ENCODE assay signal across 12 mouse cellular contexts in the genomic region with DNA sequence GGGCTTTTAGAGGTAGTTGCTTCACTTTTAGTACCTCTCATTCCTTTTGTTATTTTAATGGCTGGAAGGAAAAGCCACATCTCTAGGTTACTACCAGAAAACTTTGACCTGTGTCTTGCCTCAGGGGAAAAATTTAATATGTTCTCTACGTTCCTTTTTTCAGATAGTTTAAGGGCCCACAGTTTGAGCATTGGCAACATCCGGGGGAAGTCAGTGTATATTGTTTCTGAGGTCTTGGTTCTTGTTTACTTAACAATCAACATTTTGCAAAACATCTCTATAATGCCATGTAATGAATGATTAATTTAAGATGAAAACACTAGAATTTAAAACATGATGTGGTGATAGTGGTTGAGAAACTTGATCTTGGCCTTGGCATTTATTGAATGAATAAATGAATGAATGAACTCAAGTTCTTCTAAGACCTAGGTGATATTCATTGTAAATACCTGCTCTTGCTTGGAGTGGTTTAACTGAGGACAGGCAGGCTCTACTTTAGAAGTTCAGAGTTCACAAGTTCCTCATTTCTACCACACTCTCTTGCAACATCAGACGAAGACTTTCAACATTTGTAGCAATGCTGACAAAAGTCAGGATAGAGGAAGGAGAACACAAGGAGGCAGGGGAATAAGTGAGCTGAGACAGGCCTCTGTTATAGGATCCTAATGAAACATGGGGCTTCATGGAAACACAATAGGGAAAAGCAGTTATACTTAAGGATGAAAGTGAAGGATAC.
"Had no signal": no experiment of that assay in that cellular context is flagged by ENCODE, and none has a peak within 500 bp of the region (broad histone marks: within the 10 kb centered on the region; RNA-seq: fewer than 3 reads in every experiment).

No protein-coding gene starts in this region.

- H3K27ac ChIP-seq: kidney, embryonic 15.5 days; limb, embryonic 15.5 days; midbrain, embryonic 12.5 days; neural tube, embryonic 15.5 days; stomach, postnatal 0 days had no signal

- H3K4me2 ChIP-seq: kidney, embryonic 15.5 days; limb, embryonic 15.5 days; midbrain, embryonic 12.5 days; neural tube, embryonic 15.5 days had no signal

- DNase-seq: kidney, adult 2 months; kidney, postnatal 14 days; lung, adult 2 months; lung, postnatal 14 days; thymus, postnatal 4 days had no signal

- H3K36me3 ChIP-seq: kidney, embryonic 15.5 days; limb, embryonic 15.5 days; midbrain, embryonic 12.5 days; neural tube, embryonic 15.5 days had no signal

- H3K9ac ChIP-seq: kidney, embryonic 15.5 days; limb, embryonic 15.5 days; midbrain, embryonic 12.5 days; neural tube, embryonic 15.5 days had no signal

- H3K4me1 ChIP-seq: limb, embryonic 15.5 days; midbrain, embryonic 12.5 days; neural tube, embryonic 15.5 days had no signal

- H3K27me3 ChIP-seq: kidney, embryonic 15.5 days; limb, embryonic 15.5 days; midbrain, embryonic 12.5 days; neural tube, embryonic 15.5 days had no signal

- H3K9me3 ChIP-seq: kidney, embryonic 15.5 days; limb, embryonic 15.5 days; midbrain, embryonic 12.5 days; neural tube, embryonic 15.5 days had no signal

- H3K4me3 ChIP-seq: kidney, embryonic 15.5 days; limb, embryonic 15.5 days; midbrain, embryonic 12.5 days; myocyte; neural tube, embryonic 15.5 days had no signal

- ATAC-seq: intestine, embryonic 16.5 days had no signal
